8 mouse cellular contexts compared by ENCODE assay signal in the genomic region with DNA sequence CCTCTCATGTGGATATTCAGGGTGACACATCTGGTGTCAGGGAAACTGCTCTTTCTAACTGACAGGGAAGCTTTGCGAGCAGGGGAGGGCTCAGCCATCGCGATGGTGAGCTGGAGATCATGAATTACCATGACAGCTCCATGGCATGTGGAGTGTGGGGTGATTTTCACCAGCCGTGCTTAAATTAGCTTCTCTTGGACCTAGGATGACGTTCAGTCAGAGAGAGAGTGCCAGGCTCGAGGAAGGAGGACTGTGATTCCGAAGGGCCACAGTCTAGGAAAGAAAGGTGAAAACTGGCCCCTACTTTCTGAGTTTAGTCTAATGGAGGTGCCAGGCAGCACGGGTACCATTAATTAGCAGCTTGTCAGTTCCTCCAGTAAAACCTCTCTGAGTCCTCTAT.
DNase-seq lines count a peak whose midpoint lies in the region; ATAC-seq lines count a peak whose summit lies in the region.
"Had no signal": no experiment of that assay in that cellular context is flagged by ENCODE, and none has a peak within 500 bp of the region (broad histone marks: within the 10 kb centered on the region; RNA-seq: fewer than 3 reads in every experiment).

No protein-coding gene starts in this region.

- peaks cover 37% of the 10 kb centered on the region for H3K4me1 ChIP-seq in heart, embryonic 16.5 days (ENCODE audit: control insufficient read depth, insufficient read depth, low read length)
- peaks cover 27% of the 10 kb centered on the region for H3K4me1 ChIP-seq in midbrain, embryonic 11.5 days (ENCODE audit: control insufficient read depth, insufficient read depth, low read length)

- H3K27me3 ChIP-seq in heart, embryonic 16.5 days (ENCODE audit: control insufficient read depth, insufficient read depth, low read length), result no peaks in the 10 kb centered on the region
- H3K27me3 ChIP-seq in midbrain, embryonic 11.5 days (ENCODE audit: control insufficient read depth, insufficient read depth, low read length), result no peaks in the 10 kb centered on the region

- H3K4me2 ChIP-seq in heart, embryonic 16.5 days (ENCODE audit: low read depth, low read length), result peak overlapping the region; percentile 30
- no peak overlapping the region for H3K4me2 ChIP-seq in midbrain, embryonic 11.5 days

- H3K9me3 ChIP-seq in heart, embryonic 16.5 days (replicated peaks; ENCODE audit: control insufficient read depth, low read length), result no peaks in the 10 kb centered on the region
- no peaks in the 10 kb centered on the region for H3K9me3 ChIP-seq in midbrain, embryonic 11.5 days (ENCODE audit: control insufficient read depth, low read length)

- no peak overlapping the region; the same call in 1 of the 2 replicates for H3K9ac ChIP-seq in heart, embryonic 16.5 days (ENCODE audit: low read length)
- no peak overlapping the region for H3K9ac ChIP-seq in midbrain, embryonic 11.5 days (ENCODE audit: low read length)

- peak; percentile 53; the same call in 1 of the 2 replicates for ATAC-seq in heart, embryonic 16.5 days (replicated peaks; ENCODE audit: extremely low read depth, insufficient read depth, low FRiP score)
- ATAC-seq in midbrain, embryonic 11.5 days (ENCODE audit: low FRiP score), result peak; percentile 18

- H3K4me3 ChIP-seq in heart, embryonic 16.5 days (ENCODE audit: low read length), result no peak overlapping the region
- no peak overlapping the region for H3K4me3 ChIP-seq in midbrain, embryonic 11.5 days (ENCODE audit: low read depth, low read length)

- H3K27ac ChIP-seq in heart, embryonic 16.5 days (ENCODE audit: low read length), result peak overlapping the region; percentile 48; the same call in 1 of the 2 replicates
- H3K27ac ChIP-seq in midbrain, embryonic 11.5 days (ENCODE audit: low read depth, low read length), result no peak overlapping the region

- WGBS in heart, embryonic 16.5 days, result 34% methylated on average over 8 of the region's 8 CpGs
- 37% methylated on average over 8 of the region's 8 CpGs for WGBS in midbrain, embryonic 11.5 days

- H3K36me3 ChIP-seq in heart, embryonic 16.5 days (ENCODE audit: control insufficient read depth, insufficient read depth), result no peaks in the 10 kb centered on the region
- H3K36me3 ChIP-seq in midbrain, embryonic 11.5 days (ENCODE audit: control insufficient read depth, insufficient read depth, low read length), result no peaks in the 10 kb centered on the region

- DNase-seq in brain, adult 2 months (ENCODE audit: low read depth, low spot score), result peak; percentile 47
- peak; percentile 52 for DNase-seq in embryo, embryonic 11 days
- DNase-seq in midbrain, embryonic 11.5 days (ENCODE audit: low spot score, missing footprints), result peak; percentile 80
- DNase-seq in spleen, postnatal 10 days (ENCODE audit: low spot score in 2 of 2), result no peak
- no peak for DNase-seq in layer of hippocampus, postnatal 36 days
- DNase-seq in layer of hippocampus, adult 18-20 months (ENCODE audit: low spot score in 2 of 2), result no peak
- DNase-seq: cerebellum, postnatal 25 days had no signal

Comparison
In these comparisons a context has a peak if more than half of its experiments do, and no peak if none do; other contexts are left out.
1. DNase-seq: peak in brain, adult 2 months (single experiment), embryo, embryonic 11 days (single experiment) and midbrain, embryonic 11.5 days (single experiment); none in spleen, postnatal 10 days (0 of 2), layer of hippocampus, postnatal 36 days (0 of 2) and layer of hippocampus, adult 18-20 months (0 of 2).